Mouse (Mus musculus) midbrain, postnatal 0 days (tissue): ENCODE data around the gene Ttll11. TPM values are rescaled to one million over a fixed set of nuclear protein-coding genes. Genes with fewer than 3 reads are reported as not detected.

ENCODE experiments used
- ATAC-seq: fragments of 200-750 bp; cut with Nextera tagmentation; 2 replicates; pipeline ENCODE4 v1.8.0; 2017; ENCODE audit warnings: moderate number of reproducible peaks, mild to moderate bottlenecking, moderate TSS enrichment, moderate library complexity; ENCODE audit not compliant: low FRiP score
- DNase-seq: peaks from one replicate; pipeline ENCODE4 v3.0.0-alpha.2; 2015; ENCODE audit warnings: low spot score
- H3K27ac ChIP-seq: fragments of 300-500 bp; sonication (generic); 2 replicates; pipeline ENCODE4 v1.5.1; 2014; ENCODE audit warnings: low read depth, mild to moderate bottlenecking, low read length, mixed read lengths
- H3K27me3 ChIP-seq: fragments of 300-500 bp; sonication (generic); 2 replicates; pipeline ENCODE4 v1.6.1; 2014; ENCODE audit warnings: low read length, control low read depth, mixed read lengths; ENCODE audit not compliant: insufficient read depth
- H3K36me3 ChIP-seq: fragments of 300-500 bp; sonication (generic); 2 replicates; pipeline ENCODE4 v1.6.1; 2014; ENCODE audit warnings: low read length, control low read depth, mixed read lengths; ENCODE audit not compliant: insufficient read depth
- H3K4me1 ChIP-seq: fragments of 300-500 bp; sonication (generic); 2 replicates; pipeline ENCODE4 v1.6.1; 2014; ENCODE audit warnings: mild to moderate bottlenecking, control low read depth, antibody characterized with exemption, low read length, mixed read lengths; ENCODE audit not compliant: insufficient read depth
- H3K4me2 ChIP-seq: fragments of 300-500 bp; sonication (generic); 2 replicates; pipeline ENCODE4 v1.6.1; 2014; ENCODE audit warnings: low read depth, mild to moderate bottlenecking, low read length, mixed read lengths; ENCODE audit not compliant: poor library complexity, severe bottlenecking
- H3K4me3 ChIP-seq: fragments of 300-500 bp; sonication (generic); 2 replicates; pipeline ENCODE4 v1.5.1; 2014; ENCODE audit warnings: low read depth, mild to moderate bottlenecking, low read length, moderate library complexity
- H3K9ac ChIP-seq: fragments of 300-500 bp; sonication (generic); replicated peaks from 2 replicates; pipeline ENCODE4 v1.6.1; 2014; ENCODE audit warnings: mild to moderate bottlenecking, low read length, moderate library complexity, mixed read lengths; ENCODE audit not compliant: poor library complexity, severe bottlenecking
- H3K9me3 ChIP-seq: fragments of 300-500 bp; sonication (generic); 2 replicates; pipeline ENCODE4 v1.6.1; 2016; ENCODE audit warnings: low read length, control low read depth
- CTCF ChIP-seq: IDR thresholded peaks from 2 replicates; pipeline ENCODE4 v1.5.1; 2016; ENCODE audit warnings: antibody characterized with exemption, mild to moderate bottlenecking
- WGBS: fragments of 180-500 bp; shearing (Covaris S2); extraction: QIAGEN DNeasy Blood & Tissue Kit; methylation state at CpG from one replicate; pipeline ENCODE4 v1.1.7; 2014; 5-methylcytosine and 5-hydroxymethylcytosine counted together
- polyA plus RNA-seq: library from polyadenylated mRNA; unstranded; fragments of >200 nt; fragmentation: Nextera tagmentation; extraction: Ambion mirVana; gene quantifications from 2 replicates; pipeline ENCODE4 v1.2.1, GENCODE M21; 2015
- total RNA-seq: library from RNA; depleted of rRNA; stranded (reverse); fragments of >200 nt; gene quantifications from 2 replicates; pipeline ENCODE4 v1.2.3, GENCODE M21; 2014

Ttll11 gene
- total and polyA plus RNA-seq, 2 experiments from 2014 or later: 7.8 to 15.8 TPM

DNA sequence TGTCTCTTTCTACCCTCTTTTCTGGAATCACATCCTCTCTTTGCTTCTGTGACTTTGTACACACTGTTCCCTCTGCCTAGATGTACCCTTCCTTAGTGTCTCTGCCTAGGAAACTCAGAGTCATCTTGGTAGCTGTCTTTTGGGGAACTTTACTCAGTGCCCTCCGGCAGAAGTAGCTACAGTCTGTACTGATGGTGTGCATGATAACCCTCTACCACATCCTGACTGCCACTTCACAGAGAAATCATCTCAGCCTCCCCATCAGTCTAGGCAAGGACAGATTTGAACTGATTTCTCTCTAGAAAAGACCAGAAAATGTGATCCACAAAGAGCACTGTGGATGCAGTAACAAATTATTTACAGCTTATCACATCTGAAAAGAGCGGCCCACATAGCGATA is 2.2 kb upstream of the Ttll11 start:
- no peaks in the 10 kb centered on the region for H3K9me3 ChIP-seq
- peaks cover 5% of the 10 kb centered on the region; the same call in 1 of the 2 replicates for H3K4me1 ChIP-seq
- WGBS: 71% methylated on average over 3 of the region's 3 CpGs
- H3K27ac ChIP-seq: no peak overlapping the region
- H3K4me2 ChIP-seq: no peak overlapping the region
- no peaks in the 10 kb centered on the region for H3K36me3 ChIP-seq
- no peak overlapping the region for H3K9ac ChIP-seq
- H3K27me3 ChIP-seq: no peaks in the 10 kb centered on the region
- TF ChIP-seq CTCF: no peak
- no peak for DNase-seq
- H3K4me3 ChIP-seq: no peak overlapping the region
- ATAC-seq: no peak

DNA sequence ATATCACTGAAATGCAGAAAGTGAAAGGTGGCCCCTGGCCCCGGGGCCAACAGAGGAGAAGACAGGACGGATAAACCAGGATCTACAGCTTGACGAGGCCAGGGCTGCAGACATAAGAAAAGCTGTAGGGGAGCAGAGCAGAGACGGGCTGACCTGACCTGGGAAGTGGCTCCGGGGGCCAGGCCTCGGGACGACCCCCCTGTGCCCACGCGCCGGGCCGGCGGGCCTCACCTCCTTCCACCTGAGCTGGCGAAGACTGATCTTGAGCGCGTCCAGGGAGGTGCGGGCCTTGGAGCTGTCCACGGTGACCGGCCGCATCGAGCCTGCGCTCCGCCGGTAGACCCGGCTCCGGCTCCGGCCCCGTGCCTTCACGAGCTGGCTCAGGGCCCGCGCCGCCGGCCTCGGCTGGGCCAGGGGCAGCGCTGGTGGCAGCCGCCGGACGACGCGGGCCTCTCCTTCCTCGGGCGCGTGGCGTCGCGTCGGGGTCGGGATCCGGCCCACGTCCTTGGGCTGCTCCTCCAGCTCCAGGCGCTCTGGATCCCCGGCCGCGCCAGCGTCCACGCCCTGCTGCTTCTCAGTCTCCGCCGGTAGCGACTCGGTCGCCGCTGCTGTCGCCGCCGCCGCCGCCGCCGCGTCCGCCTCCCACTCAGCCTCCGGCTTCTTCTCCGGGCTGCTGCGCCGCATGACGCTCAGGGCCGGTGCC is 621 bp downstream of the Ttll11 start:
- Histone ChIP-seq H3K4me1 (peaks cover 5% of the 10 kb centered on the region; the same call in 1 of the 2 replicates), H3K27ac (peak overlapping the region; percentile 89), H3K36me3 (no peaks in the 10 kb centered on the region), H3K9me3 (no peaks in the 10 kb centered on the region), H3K27me3 (no peaks in the 10 kb centered on the region), H3K4me2 (peak overlapping the region; percentile 95), H3K4me3 (peak overlapping the region; percentile 84), H3K9ac (peak overlapping the region; percentile 96)
- DNase-seq (peak; percentile 27), ATAC-seq (peak; percentile 68)
- under 1% methylated on average over 57 of the region's 76 CpGs for WGBS
- TF ChIP-seq CTCF: no peak

DNA sequence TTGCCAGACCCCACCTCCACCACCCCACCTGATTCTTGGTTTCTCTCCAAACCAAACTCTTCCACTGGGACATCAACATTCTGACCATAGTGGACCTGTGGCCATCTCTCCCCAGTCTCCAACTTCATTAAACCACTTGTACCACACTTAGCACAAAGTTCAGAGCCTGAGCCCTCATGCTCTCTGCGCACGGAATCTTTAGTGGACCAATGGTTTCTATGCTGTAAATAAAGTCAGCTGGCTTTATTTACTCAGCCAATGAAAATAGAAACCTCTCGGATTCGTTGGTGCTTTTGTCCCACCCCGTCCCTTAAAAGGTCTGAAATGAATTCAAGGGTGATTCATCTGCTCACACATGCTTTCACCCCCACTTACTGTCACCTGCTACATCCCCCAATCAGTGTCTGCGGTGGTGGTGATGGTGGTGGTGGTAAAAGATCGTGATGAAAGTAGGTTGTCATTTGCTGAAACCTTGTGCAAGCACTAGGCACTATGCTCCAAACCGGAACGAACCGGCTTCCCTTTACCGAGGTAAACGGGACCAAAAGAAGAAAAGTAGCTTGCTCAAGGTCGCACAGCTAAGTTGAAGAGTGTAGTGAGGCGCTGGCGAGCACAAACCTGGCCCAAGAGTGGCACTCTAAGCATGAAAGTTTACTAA is 1.3 kb downstream of the Ttll11 start:
- ATAC-seq (peak; percentile 31), DNase-seq (peak; percentile 27)
- no peaks in the 10 kb centered on the region for H3K36me3 ChIP-seq
- H3K9ac ChIP-seq: peak overlapping the region; percentile 96
- H3K9me3 ChIP-seq: no peaks in the 10 kb centered on the region
- peak overlapping the region; percentile 84 for H3K4me3 ChIP-seq
- H3K27me3 ChIP-seq: no peaks in the 10 kb centered on the region
- H3K27ac ChIP-seq: peak overlapping the region; percentile 89
- no peak for TF ChIP-seq CTCF
- 18% methylated on average over 15 of the region's 15 CpGs for WGBS
- peak overlapping the region; percentile 95 for H3K4me2 ChIP-seq
- H3K4me1 ChIP-seq: peaks cover 5% of the 10 kb centered on the region; the same call in 1 of the 2 replicates

DNA sequence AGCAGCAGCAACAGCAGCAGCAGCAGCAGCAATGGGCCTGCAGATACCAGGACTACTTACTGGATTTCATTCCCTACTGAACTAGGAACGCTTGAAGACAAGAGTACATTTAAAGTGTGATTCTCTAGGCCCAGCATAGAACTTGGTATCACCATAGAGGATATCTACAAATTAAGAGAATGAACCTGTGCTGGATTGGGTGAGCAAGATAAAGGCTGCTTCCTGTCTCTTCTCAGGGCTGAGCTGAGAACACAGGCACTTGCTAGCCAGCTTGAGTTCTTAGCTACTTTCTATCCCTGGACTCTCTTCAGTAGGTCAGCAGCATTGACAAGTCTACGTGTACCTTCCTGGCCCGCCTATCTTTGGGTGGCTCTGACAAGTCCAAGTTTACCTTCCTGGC is 2.0 kb downstream of the Ttll11 start:
- Histone ChIP-seq H3K4me3 (no peak overlapping the region), H3K4me1 (peaks cover 5% of the 10 kb centered on the region; the same call in 1 of the 2 replicates), H3K27ac (no peak overlapping the region), H3K4me2 (peak overlapping the region; percentile 95), H3K36me3 (no peaks in the 10 kb centered on the region), H3K9ac (no peak overlapping the region), H3K9me3 (no peaks in the 10 kb centered on the region), H3K27me3 (no peaks in the 10 kb centered on the region)
- DNase-seq (no peak), ATAC-seq (no peak)
- WGBS: 89% methylated on average over 3 of the region's 3 CpGs
- TF ChIP-seq CTCF: no peak

DNA sequence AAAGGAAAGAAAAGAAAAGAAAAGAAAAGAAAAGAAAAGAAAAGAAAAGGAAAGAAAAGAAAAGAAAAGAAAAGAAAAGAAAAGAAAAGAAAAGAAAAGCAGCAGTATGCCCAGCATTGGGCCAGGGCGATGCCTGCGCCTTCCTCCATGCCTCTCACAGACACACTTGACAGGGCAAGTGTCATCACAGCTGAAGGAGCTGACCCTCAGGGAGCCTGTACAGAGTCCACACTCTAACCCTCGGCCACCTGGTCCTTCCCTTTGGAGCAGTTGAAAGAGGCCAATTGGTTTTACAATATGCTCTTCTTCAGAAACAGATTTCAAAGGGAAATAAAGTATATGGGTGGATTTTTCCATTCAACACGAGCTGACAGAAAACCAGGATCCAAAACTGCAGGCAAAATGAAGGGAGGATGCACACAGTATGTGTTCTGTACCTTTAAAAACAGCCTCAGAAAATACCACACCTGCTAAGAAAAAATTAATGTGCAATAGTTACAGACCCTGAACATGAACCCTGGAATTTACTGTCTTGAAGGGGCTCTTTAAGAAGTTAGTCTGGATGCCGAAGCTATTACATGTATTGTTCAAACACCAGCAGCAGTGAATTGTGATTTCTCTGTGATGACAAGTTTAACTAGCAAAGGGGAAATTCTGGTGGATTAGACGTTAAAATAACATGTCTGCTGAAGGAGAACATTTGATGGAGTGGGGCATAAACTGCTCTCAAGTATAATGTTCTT is 7.3 kb downstream of the Ttll11 start:
- Histone ChIP-seq H3K4me2 (no peak overlapping the region), H3K4me1 (no peaks in the 10 kb centered on the region; the same call in 1 of the 2 replicates), H3K36me3 (no peaks in the 10 kb centered on the region), H3K27me3 (no peaks in the 10 kb centered on the region), H3K4me3 (no peak overlapping the region), H3K9ac (no peak overlapping the region), H3K27ac (no peak overlapping the region), H3K9me3 (no peaks in the 10 kb centered on the region)
- WGBS: 66% methylated on average over 6 of the region's 6 CpGs
- TF ChIP-seq CTCF: no peak
- ATAC-seq (no peak), DNase-seq (no peak)
